ENCODE assay signal across 19 mouse cellular contexts in genomic region chr16:36947646-36948197, GRCm38 (mm10). TPM values are rescaled to one million over a fixed set of nuclear protein-coding genes. Genes with fewer than 3 reads are reported as not detected.
"Had no signal": no experiment of that assay in that cellular context is flagged by ENCODE, and none has a peak within 500 bp of the region (broad histone marks: within the 10 kb centered on the region; RNA-seq: fewer than 3 reads in every experiment).

No protein-coding gene starts in this region.

- H3K27ac ChIP-seq: kidney, embryonic 15.5 days; left cerebral cortex, adult 2 months; liver, embryonic 13.5 days; midbrain, embryonic 15.5 days; neural tube, embryonic 13.5 days; stomach, embryonic 15.5 days had no signal

- ATAC-seq: midbrain, embryonic 15.5 days had no signal

- H3K9ac ChIP-seq: kidney, embryonic 15.5 days; liver, embryonic 13.5 days; midbrain, embryonic 15.5 days; neural tube, embryonic 13.5 days; stomach, embryonic 15.5 days had no signal

- H3K27me3 ChIP-seq: kidney, embryonic 15.5 days; liver, embryonic 13.5 days; midbrain, embryonic 15.5 days; neural tube, embryonic 13.5 days; stomach, embryonic 15.5 days had no signal

- H3K4me1 ChIP-seq: kidney, embryonic 15.5 days; liver, embryonic 13.5 days; neural tube, embryonic 13.5 days; stomach, embryonic 15.5 days had no signal

- H3K9me3 ChIP-seq: kidney, embryonic 15.5 days; liver, embryonic 13.5 days; midbrain, embryonic 15.5 days; neural tube, embryonic 13.5 days; stomach, embryonic 15.5 days had no signal

- H3K36me3 ChIP-seq: kidney, embryonic 15.5 days; liver, embryonic 13.5 days; midbrain, embryonic 15.5 days; neural tube, embryonic 13.5 days; stomach, embryonic 15.5 days had no signal

- DNase-seq: kidney, adult 8-10 months; kidney, postnatal 10 days; kidney, postnatal 36 days; layer of hippocampus, postnatal 36 days; liver, embryonic 13.5 days; lung, adult 2 months; lung, postnatal 14 days; lung, postnatal 4 days; right cerebral cortex, adult 18-20 months; right cerebral cortex, postnatal 25 days; spleen, adult 18-20 months; thymus, postnatal 36 days had no signal

- H3K4me3 ChIP-seq: kidney, embryonic 15.5 days; left cerebral cortex, adult 2 months; liver, embryonic 13.5 days; midbrain, embryonic 15.5 days; myocyte; neural tube, embryonic 13.5 days; stomach, embryonic 15.5 days had no signal

- H3K4me2 ChIP-seq: kidney, embryonic 15.5 days; liver, embryonic 13.5 days; midbrain, embryonic 11.5 days; midbrain, embryonic 15.5 days; neural tube, embryonic 13.5 days; stomach, embryonic 15.5 days had no signal

RNA-seq across cellular contexts. Expression of gene Fbxo40, which starts 42.5 kb away (rescaled TPM):
- polyA plus RNA-seq: liver, embryonic 13.5 days; midbrain, embryonic 11.5 days; midbrain, embryonic 15.5 days had no signal
